Mouse (Mus musculus) heart, embryonic 12.5 days (tissue): ENCODE measurements around the gene Zcchc4. TPM values are rescaled to one million over a fixed set of nuclear protein-coding genes. Genes with fewer than 3 reads are reported as not detected.

Experiments
- ATAC-seq: fragments of 200-750 bp; cut with Nextera tagmentation; 2 replicates; pipeline ENCODE4 v1.8.0; 2017; ENCODE audit warnings: moderate TSS enrichment, moderate library complexity; ENCODE audit not compliant: insufficient number of reproducible peaks, low FRiP score
- H3K27ac ChIP-seq: fragments of 300-500 bp; sonication (generic); 2 replicates; pipeline ENCODE4 v1.5.1; 2016; ENCODE audit warnings: mild to moderate bottlenecking, moderate library complexity; ENCODE audit not compliant: poor library complexity, severe bottlenecking
- H3K27me3 ChIP-seq: fragments of 300-500 bp; sonication (generic); replicated peaks from 2 replicates; pipeline ENCODE4 v1.6.1; 2016; ENCODE audit warnings: mild to moderate bottlenecking, moderate library complexity
- H3K36me3 ChIP-seq: fragments of 300-500 bp; sonication (generic); 2 replicates; pipeline ENCODE4 v1.6.1; 2016; ENCODE audit warnings: mild to moderate bottlenecking, moderate library complexity
- H3K4me1 ChIP-seq: fragments of 300-500 bp; sonication (generic); replicated peaks from 2 replicates; pipeline ENCODE4 v1.6.1; 2016; ENCODE audit warnings: mild to moderate bottlenecking
- H3K4me2 ChIP-seq: fragments of 300-500 bp; sonication (generic); 2 replicates; pipeline ENCODE4 v1.6.1; 2016; ENCODE audit warnings: mild to moderate bottlenecking, moderate library complexity
- H3K4me3 ChIP-seq: fragments of 300-500 bp; sonication (generic); 2 replicates; pipeline ENCODE4 v1.5.1; 2016; ENCODE audit warnings: mild to moderate bottlenecking
- H3K9ac ChIP-seq: fragments of 300-500 bp; sonication (generic); 2 replicates; pipeline ENCODE4 v1.6.1; 2016; ENCODE audit warnings: mild to moderate bottlenecking, moderate library complexity
- H3K9me3 ChIP-seq: fragments of 300-500 bp; sonication (generic); replicated peaks from 2 replicates; pipeline ENCODE4 v1.6.1; 2016; ENCODE audit warnings: mild to moderate bottlenecking, moderate library complexity
- WGBS: fragments of 180-500 bp; shearing (Covaris S2); methylation state at CpG from one replicate; pipeline ENCODE4 v1.1.7; 2016; 5-methylcytosine and 5-hydroxymethylcytosine counted together
- polyA plus RNA-seq: library from polyadenylated mRNA; unstranded; fragments of >200 nt; fragmentation: Nextera tagmentation; extraction: Ambion mirVana; gene quantifications from 2 replicates; pipeline ENCODE4 v1.2.1, GENCODE M21; 2016

Gene Zcchc4
- polyA plus RNA-seq, 1 experiment from 2014 or later, result 10.6 TPM

GRCm38 (mm10) chr5:52799274-52799985 lies 24.2 kb downstream of the Zcchc4 start:
- ATAC-seq, result no peak
- Histone ChIP-seq H3K27me3 (no peaks in the 10 kb centered on the region), H3K4me1 (no peaks in the 10 kb centered on the region), H3K36me3 (peaks cover 44% of the 10 kb centered on the region), H3K27ac (no peak overlapping the region), H3K4me3 (no peak overlapping the region), H3K4me2 (no peak overlapping the region), H3K9ac (no peak overlapping the region), H3K9me3 (no peaks in the 10 kb centered on the region)
- WGBS, result 89% methylated on average over 12 of the region's 12 CpGs

- 0 out of 2 replicates have a peak, but pooled peaks have one; percentile 6 for ATAC-seq
- peaks cover 8% of the 10 kb centered on the region for H3K4me1 ChIP-seq
- no peaks in the 10 kb centered on the region for H3K9me3 ChIP-seq
- H3K27ac ChIP-seq, result no peak overlapping the region
- no peaks in the 10 kb centered on the region for H3K27me3 ChIP-seq
- H3K36me3 ChIP-seq, result peaks cover 40% of the 10 kb centered on the region
- no peak overlapping the region for H3K4me3 ChIP-seq
- H3K4me2 ChIP-seq, result no peak overlapping the region
- WGBS, result 68% methylated on average over 4 of the region's 4 CpGs
- H3K9ac ChIP-seq, result no peak overlapping the region
Observed at GRCm38 (mm10) chr5:52805801-52806200, 30.6 kb downstream of the Zcchc4 start.

GRCm38 (mm10) chr5:52806349-52806748 lies 31.1 kb downstream of the Zcchc4 start:
- 52% methylated on average over 8 of the region's 8 CpGs for WGBS
- Histone ChIP-seq H3K9me3 (no peaks in the 10 kb centered on the region), H3K4me2 (no peak overlapping the region), H3K27me3 (no peaks in the 10 kb centered on the region), H3K9ac (no peak overlapping the region), H3K4me1 (peaks cover 8% of the 10 kb centered on the region), H3K27ac (no peak overlapping the region), H3K36me3 (peaks cover 43% of the 10 kb centered on the region), H3K4me3 (no peak overlapping the region)
- no peak for ATAC-seq

- no peak overlapping the region for H3K27ac ChIP-seq
- peaks cover 46% of the 10 kb centered on the region for H3K36me3 ChIP-seq
- no peaks in the 10 kb centered on the region for H3K27me3 ChIP-seq
- peaks cover 8% of the 10 kb centered on the region for H3K4me1 ChIP-seq
- H3K4me2 ChIP-seq, result no peak overlapping the region
- ATAC-seq, result no peak
- no peak overlapping the region for H3K9ac ChIP-seq
- 75% methylated on average over 7 of the region's 7 CpGs for WGBS
- H3K9me3 ChIP-seq, result no peaks in the 10 kb centered on the region
- H3K4me3 ChIP-seq, result no peak overlapping the region
Observed at GRCm38 (mm10) chr5:52807030-52807429, 31.8 kb downstream of the Zcchc4 start.

- no peak overlapping the region for H3K9ac ChIP-seq
- no peaks in the 10 kb centered on the region for H3K27me3 ChIP-seq
- H3K27ac ChIP-seq, result no peak overlapping the region
- H3K4me2 ChIP-seq, result no peak overlapping the region
- H3K36me3 ChIP-seq, result peaks cover 51% of the 10 kb centered on the region
- H3K4me3 ChIP-seq, result no peak overlapping the region
- H3K4me1 ChIP-seq, result peaks cover 8% of the 10 kb centered on the region
- ATAC-seq, result no peak
- no peaks in the 10 kb centered on the region for H3K9me3 ChIP-seq
- WGBS, result 93% methylated on average over 6 of the region's 6 CpGs
Observed at GRCm38 (mm10) chr5:52810446-52810845, 35.2 kb downstream of the Zcchc4 start.

- H3K27ac ChIP-seq, result no peak overlapping the region
- 0 out of 2 replicates have a peak, but pooled peaks cover 3% of the 10 kb centered on the region for H3K4me1 ChIP-seq
- H3K4me2 ChIP-seq, result no peak overlapping the region
- peaks cover 51% of the 10 kb centered on the region for H3K36me3 ChIP-seq
- no peaks in the 10 kb centered on the region for H3K9me3 ChIP-seq
- 87% methylated on average over 14 of the region's 14 CpGs for WGBS
- no peaks in the 10 kb centered on the region for H3K27me3 ChIP-seq
- H3K9ac ChIP-seq, result no peak overlapping the region
- ATAC-seq, result no peak
- H3K4me3 ChIP-seq, result no peak overlapping the region
Observed at GRCm38 (mm10) chr5:52811056-52811455, 35.8 kb downstream of the Zcchc4 start.

- Histone ChIP-seq H3K4me2 (no peak overlapping the region), H3K36me3 (peaks cover 57% of the 10 kb centered on the region), H3K27ac (no peak overlapping the region), H3K4me1 (no peaks in the 10 kb centered on the region), H3K4me3 (no peak overlapping the region), H3K9me3 (no peaks in the 10 kb centered on the region), H3K27me3 (no peaks in the 10 kb centered on the region), H3K9ac (no peak overlapping the region)
- ATAC-seq, result no peak
- 92% methylated on average over 10 of the region's 10 CpGs for WGBS
Observed at GRCm38 (mm10) chr5:52812456-52812855, 37.2 kb downstream of the Zcchc4 start.

GRCm38 (mm10) chr5:52813312-52813711 lies 38.1 kb downstream of the Zcchc4 start:
- no peak overlapping the region for H3K4me2 ChIP-seq
- H3K36me3 ChIP-seq, result peaks cover 53% of the 10 kb centered on the region
- ATAC-seq, result no peak
- H3K9me3 ChIP-seq, result no peaks in the 10 kb centered on the region
- WGBS, result 85% methylated on average over 7 of the region's 7 CpGs
- no peak overlapping the region for H3K4me3 ChIP-seq
- no peaks in the 10 kb centered on the region for H3K4me1 ChIP-seq
- no peaks in the 10 kb centered on the region for H3K27me3 ChIP-seq
- no peak overlapping the region for H3K27ac ChIP-seq
- no peak overlapping the region for H3K9ac ChIP-seq

GRCm38 (mm10) chr5:52818676-52819075 lies 43.5 kb downstream of the Zcchc4 start:
- H3K4me1 ChIP-seq, result no peaks in the 10 kb centered on the region
- no peak overlapping the region for H3K4me2 ChIP-seq
- H3K27me3 ChIP-seq, result no peaks in the 10 kb centered on the region
- no peaks in the 10 kb centered on the region for H3K9me3 ChIP-seq
- WGBS, result 89% methylated on average over 7 of the region's 7 CpGs
- no peak overlapping the region for H3K9ac ChIP-seq
- peaks cover 48% of the 10 kb centered on the region for H3K36me3 ChIP-seq
- H3K4me3 ChIP-seq, result no peak overlapping the region
- no peak for ATAC-seq
- no peak overlapping the region for H3K27ac ChIP-seq

GRCm38 (mm10) chr5:52821691-52822090 lies 46.5 kb downstream of the Zcchc4 start:
- 55% methylated on average over 3 of the region's 3 CpGs for WGBS
- H3K27ac ChIP-seq, result no peak overlapping the region
- H3K27me3 ChIP-seq, result no peaks in the 10 kb centered on the region
- H3K9ac ChIP-seq, result no peak overlapping the region
- no peak overlapping the region for H3K4me2 ChIP-seq
- H3K4me3 ChIP-seq, result no peak overlapping the region
- H3K36me3 ChIP-seq, result peaks cover 42% of the 10 kb centered on the region
- no peak for ATAC-seq
- no peaks in the 10 kb centered on the region for H3K4me1 ChIP-seq
- H3K9me3 ChIP-seq, result no peaks in the 10 kb centered on the region

- WGBS, result 82% methylated on average over 4 of the region's 4 CpGs
- H3K4me3 ChIP-seq, result no peak overlapping the region
- H3K9ac ChIP-seq, result no peak overlapping the region
- H3K36me3 ChIP-seq, result peaks cover 13% of the 10 kb centered on the region
- H3K9me3 ChIP-seq, result no peaks in the 10 kb centered on the region
- H3K4me2 ChIP-seq, result no peak overlapping the region
- H3K27me3 ChIP-seq, result no peaks in the 10 kb centered on the region
- peaks cover 3% of the 10 kb centered on the region for H3K4me1 ChIP-seq
- no peak overlapping the region for H3K27ac ChIP-seq
- ATAC-seq, result no peak
Observed at GRCm38 (mm10) chr5:52827923-52828322, 52.7 kb downstream of the Zcchc4 start.

- Histone ChIP-seq H3K9ac (0 out of 2 replicates have a peak overlapping the region, but pooled peaks have one; percentile 5), H3K4me2 (peak overlapping the region; percentile 81; the same call in 1 of the 2 replicates), H3K4me3 (0 out of 2 replicates have a peak overlapping the region, but pooled peaks have one; percentile 80), H3K36me3 (peaks cover 17% of the 10 kb centered on the region), H3K27me3 (no peaks in the 10 kb centered on the region), H3K9me3 (no peaks in the 10 kb centered on the region), H3K27ac (peak overlapping the region; percentile 73), H3K4me1 (peaks cover 18% of the 10 kb centered on the region)
- no peak for ATAC-seq
Observed at GRCm38 (mm10) chr5:52833005-52833404, 57.8 kb downstream of the Zcchc4 start.
